In genomic region chr12:107964396-107965085, GRCm38 (mm10) we compare ENCODE assay signal across 16 mouse cellular contexts. TPM values are rescaled to one million over a fixed set of nuclear protein-coding genes. Genes with fewer than 3 reads are reported as not detected.
DNase-seq lines count a peak whose midpoint lies in the region; ATAC-seq and TF ChIP-seq lines count a peak whose summit lies in the region.
"Had no signal": no experiment of that assay in that cellular context is flagged by ENCODE, and none has a peak within 500 bp of the region (broad histone marks: within the 10 kb centered on the region; RNA-seq: fewer than 3 reads in every experiment).

No protein-coding gene starts in this region.

- no peak for ATAC-seq in hindbrain, embryonic 13.5 days (ENCODE audit: low FRiP score)
- no peak for ATAC-seq in hindbrain, embryonic 14.5 days (ENCODE audit: low FRiP score)
- ATAC-seq in embryonic facial prominence, embryonic 11.5 days (replicated peaks; ENCODE audit: insufficient number of reproducible peaks, low FRiP score, low TSS enrichment, low read depth), result no peak
- ATAC-seq in forebrain, postnatal 0 days, result no peak

- H3K36me3 ChIP-seq in hindbrain, embryonic 13.5 days, result no peaks in the 10 kb centered on the region
- no peaks in the 10 kb centered on the region for H3K36me3 ChIP-seq in hindbrain, embryonic 14.5 days (replicated peaks; ENCODE audit: control insufficient read depth, insufficient read depth)
- no peaks in the 10 kb centered on the region for H3K36me3 ChIP-seq in embryonic facial prominence, embryonic 11.5 days (replicated peaks; ENCODE audit: control insufficient read depth, insufficient read depth, low read depth, low read length)
- H3K36me3 ChIP-seq in forebrain, postnatal 0 days (ENCODE audit: insufficient read depth), result no peaks in the 10 kb centered on the region
- H3K36me3 ChIP-seq: hindbrain, embryonic 15.5 days had no signal

- WGBS in hindbrain, embryonic 13.5 days, result 68% methylated on average over 14 of the region's 14 CpGs
- 77% methylated on average over 14 of the region's 14 CpGs for WGBS in hindbrain, embryonic 14.5 days
- 56% methylated on average over 14 of the region's 14 CpGs for WGBS in embryonic facial prominence, embryonic 11.5 days
- WGBS in forebrain, postnatal 0 days, result 73% methylated on average over 14 of the region's 14 CpGs

- H3K9me3 ChIP-seq in hindbrain, embryonic 13.5 days, result no peaks in the 10 kb centered on the region
- H3K9me3 ChIP-seq in hindbrain, embryonic 14.5 days (ENCODE audit: control insufficient read depth, low read length), result no peaks in the 10 kb centered on the region
- H3K9me3 ChIP-seq in embryonic facial prominence, embryonic 11.5 days (replicated peaks; ENCODE audit: control insufficient read depth, low read length), result no peaks in the 10 kb centered on the region
- H3K9me3 ChIP-seq in forebrain, postnatal 0 days (ENCODE audit: low read length), result no peaks in the 10 kb centered on the region
- H3K9me3 ChIP-seq: hindbrain, embryonic 15.5 days had no signal

- H3K4me1 ChIP-seq in hindbrain, embryonic 13.5 days (replicated peaks), result peaks cover 94% of the 10 kb centered on the region
- H3K4me1 ChIP-seq in hindbrain, embryonic 14.5 days (replicated peaks; ENCODE audit: control insufficient read depth, insufficient read depth, low read length), result peaks cover 65% of the 10 kb centered on the region
- H3K4me1 ChIP-seq in embryonic facial prominence, embryonic 11.5 days (ENCODE audit: control insufficient read depth, insufficient read depth, low read length), result peaks cover 29% of the 10 kb centered on the region
- H3K4me1 ChIP-seq in forebrain, postnatal 0 days (ENCODE audit: insufficient read depth), result peaks cover 28% of the 10 kb centered on the region; the same call in 1 of the 2 replicates
- H3K4me1 ChIP-seq: megakaryocyte, embryonic 14.5 days had no signal

- peak overlapping the region; percentile 2; the same call in 1 of the 2 replicates for H3K27ac ChIP-seq in hindbrain, embryonic 13.5 days
- no peak overlapping the region for H3K27ac ChIP-seq in hindbrain, embryonic 14.5 days
- peak overlapping the region; percentile 72; the same call in 1 of the 2 replicates for H3K27ac ChIP-seq in embryonic facial prominence, embryonic 11.5 days (replicated peaks; ENCODE audit: low read depth, low read length)
- H3K27ac ChIP-seq in forebrain, postnatal 0 days (ENCODE audit: low read depth, low read length), result 0 out of 2 replicates have a peak overlapping the region, but pooled peaks have one; percentile 21
- H3K27ac ChIP-seq: gastrocnemius, adult 2 months; hindbrain, embryonic 15.5 days had no signal

- no peak overlapping the region for H3K4me3 ChIP-seq in hindbrain, embryonic 13.5 days
- no peak overlapping the region for H3K4me3 ChIP-seq in hindbrain, embryonic 14.5 days (replicated peaks; ENCODE audit: low read length)
- H3K4me3 ChIP-seq in embryonic facial prominence, embryonic 11.5 days (ENCODE audit: low read depth, low read length), result no peak overlapping the region
- no peak overlapping the region for H3K4me3 ChIP-seq in forebrain, postnatal 0 days (ENCODE audit: low read depth, low read length)
- H3K4me3 ChIP-seq: gastrocnemius, adult 2 months; hindbrain, embryonic 15.5 days; megakaryocyte, embryonic 14.5 days; myocyte had no signal

- H3K27me3 ChIP-seq in hindbrain, embryonic 13.5 days, result no peaks in the 10 kb centered on the region
- no peaks in the 10 kb centered on the region for H3K27me3 ChIP-seq in hindbrain, embryonic 14.5 days (ENCODE audit: control insufficient read depth, insufficient read depth, low read length)
- no peaks in the 10 kb centered on the region for H3K27me3 ChIP-seq in embryonic facial prominence, embryonic 11.5 days (ENCODE audit: control insufficient read depth, insufficient read depth, low read length)
- H3K27me3 ChIP-seq in forebrain, postnatal 0 days (ENCODE audit: insufficient read depth, low read length), result no peaks in the 10 kb centered on the region
- H3K27me3 ChIP-seq: hindbrain, embryonic 15.5 days; megakaryocyte, embryonic 14.5 days had no signal

- no peak overlapping the region for H3K9ac ChIP-seq in hindbrain, embryonic 13.5 days
- H3K9ac ChIP-seq in hindbrain, embryonic 14.5 days, result no peak overlapping the region
- no peak overlapping the region; the same call in 1 of the 2 replicates for H3K9ac ChIP-seq in embryonic facial prominence, embryonic 11.5 days (replicated peaks; ENCODE audit: low read length)
- no peak overlapping the region for H3K9ac ChIP-seq in forebrain, postnatal 0 days
- H3K9ac ChIP-seq: hindbrain, embryonic 15.5 days; lung, embryonic 14.5 days had no signal

- no peak for DNase-seq in hindbrain, embryonic 14.5 days (ENCODE audit: low spot score)
- DNase-seq in embryonic facial prominence, embryonic 11.5 days (ENCODE audit: low spot score), result no peak
- DNase-seq in forebrain, postnatal 0 days, result no peak
- DNase-seq in thymus, postnatal 10 days (ENCODE audit: low spot score in 2 of 2), result peak; percentile 69 to 74
- DNase-seq in adrenal gland, adult 2 months, result no peak
- DNase-seq in lung, postnatal 4 days, result no peak
- DNase-seq in gastrocnemius, postnatal 36 days, result no peak
- DNase-seq: cerebellum, postnatal 10 days; gastrocnemius, adult 2 months; kidney, adult 9 months; lung, embryonic 14.5 days had no signal

- intact Hi-C loops in gastrocnemius, postnatal 36 days (cut with DNase I), result no loop called here

- no peak overlapping the region for H3K4me2 ChIP-seq in hindbrain, embryonic 13.5 days
- H3K4me2 ChIP-seq in hindbrain, embryonic 14.5 days (replicated peaks), result no peak overlapping the region
- no peak overlapping the region for H3K4me2 ChIP-seq in embryonic facial prominence, embryonic 11.5 days (ENCODE audit: low read depth, low read length)
- H3K4me2 ChIP-seq in forebrain, postnatal 0 days (ENCODE audit: low read depth), result no peak overlapping the region
- H3K4me2 ChIP-seq: heart, embryonic 11.5 days; hindbrain, embryonic 15.5 days; lung, embryonic 14.5 days had no signal

- TF ChIP-seq CTCF in forebrain, postnatal 0 days (IDR thresholded peaks at IDR 0.05; ENCODE audit: low read depth), result no peak

RNA-seq across cellular contexts. Expression of gene Bcl11b, which starts 38.9 kb away (rescaled TPM):
- polyA plus RNA-seq in hindbrain, embryonic 13.5 days (2015; fragmentation: Nextera tagmentation; extraction: Ambion mirVana), result 27.0 and 31.0 TPM in 2 replicates
- 29.6 and 30.7 TPM in 2 replicates for polyA plus RNA-seq in hindbrain, embryonic 14.5 days (2014; fragmentation: Nextera tagmentation; extraction: Ambion mirVana)
- 14.8 and 15.5 TPM in 2 replicates for polyA plus RNA-seq in embryonic facial prominence, embryonic 11.5 days (2014; fragmentation: Nextera tagmentation; extraction: Ambion mirVana)
- total RNA-seq in forebrain, postnatal 0 days (2014; rRNA removed), result 103 and 122 TPM in 2 replicates
- polyA plus RNA-seq in forebrain, postnatal 0 days (2015; fragmentation: Nextera tagmentation; extraction: Ambion mirVana), result 45.4 and 70.1 TPM in 2 replicates
- total RNA-seq in adrenal gland, adult 2 months (2021), result under 1 TPM; 0.20 to 0.59 TPM
- polyA plus RNA-seq in adrenal gland, adult 2 months (2012; rRNA removed), result 0.66 and 1.3 TPM in 2 replicates
- total RNA-seq in gastrocnemius, postnatal 36 days (2021), result 1 to 10 TPM in 1 of 2 experiments, not detected in 1; 1.3 TPM
- polyA plus RNA-seq: myocyte had no signal

Comparison
In these comparisons a context has a peak if more than half of its experiments do, and no peak if none do; other contexts are left out.
1. DNase-seq: peak in thymus, postnatal 10 days (2 of 2); none in hindbrain, embryonic 14.5 days (single experiment), embryonic facial prominence, embryonic 11.5 days (single experiment), forebrain, postnatal 0 days (single experiment), adrenal gland, adult 2 months (single experiment), lung, postnatal 4 days (0 of 2) and gastrocnemius, postnatal 36 days (0 of 2).